Mouse (Mus musculus) liver, adult (tissue): Measurements from ENCODE around the gene Fgfbp3.

Experiments
- GATA4 ChIP-seq: IDR thresholded peaks from 2 replicates; pipeline ENCODE4 v1.6.1; 2014; ENCODE audit warnings: mild to moderate bottlenecking, low read length; ENCODE audit not compliant: insufficient replicate concordance

Fgfbp3 gene

DNA sequence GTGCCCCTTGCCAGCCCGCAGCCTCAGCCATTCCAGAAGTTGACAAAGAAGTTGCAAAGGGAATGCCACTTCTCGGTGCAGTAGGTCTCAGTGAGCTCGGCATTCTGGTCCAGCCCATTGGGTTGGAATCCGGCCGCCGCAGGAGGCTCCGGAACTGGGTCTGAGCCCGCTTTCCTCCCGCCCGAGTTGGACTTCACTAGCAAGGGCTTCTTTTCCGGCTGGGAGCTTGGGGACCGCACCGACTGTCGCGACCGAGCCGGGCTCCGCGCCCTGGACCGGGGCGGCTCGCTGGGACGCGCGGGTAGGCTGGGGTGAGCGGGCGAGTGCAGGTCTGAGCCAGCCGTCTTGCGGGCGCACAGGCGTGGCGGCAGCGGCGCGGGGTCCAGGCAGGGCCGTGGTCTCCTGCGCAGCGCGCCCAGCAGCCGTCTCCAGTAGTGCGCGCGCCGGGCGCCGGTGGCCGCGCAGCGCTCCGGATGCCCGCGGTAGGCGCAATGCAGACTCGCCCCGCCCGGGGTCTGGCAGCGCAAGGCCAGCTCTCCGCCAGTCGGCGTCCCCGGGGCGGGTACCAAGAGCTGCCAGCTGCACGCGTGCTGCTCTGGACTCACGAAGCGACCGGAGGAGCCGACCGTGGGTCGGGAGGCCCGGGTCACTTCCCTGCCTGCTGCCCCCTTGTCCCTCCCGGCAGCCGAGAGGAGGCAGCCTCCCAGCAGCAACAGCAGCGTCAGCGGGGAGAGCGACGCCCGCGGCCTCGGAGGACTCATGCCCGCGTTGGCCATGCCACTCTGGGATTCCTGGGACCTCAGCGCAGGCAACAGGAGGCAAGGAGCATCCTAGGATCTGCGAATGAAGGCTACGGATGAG, 744 bp downstream of the Fgfbp3 start:
- no peak for TF ChIP-seq GATA4

DNA sequence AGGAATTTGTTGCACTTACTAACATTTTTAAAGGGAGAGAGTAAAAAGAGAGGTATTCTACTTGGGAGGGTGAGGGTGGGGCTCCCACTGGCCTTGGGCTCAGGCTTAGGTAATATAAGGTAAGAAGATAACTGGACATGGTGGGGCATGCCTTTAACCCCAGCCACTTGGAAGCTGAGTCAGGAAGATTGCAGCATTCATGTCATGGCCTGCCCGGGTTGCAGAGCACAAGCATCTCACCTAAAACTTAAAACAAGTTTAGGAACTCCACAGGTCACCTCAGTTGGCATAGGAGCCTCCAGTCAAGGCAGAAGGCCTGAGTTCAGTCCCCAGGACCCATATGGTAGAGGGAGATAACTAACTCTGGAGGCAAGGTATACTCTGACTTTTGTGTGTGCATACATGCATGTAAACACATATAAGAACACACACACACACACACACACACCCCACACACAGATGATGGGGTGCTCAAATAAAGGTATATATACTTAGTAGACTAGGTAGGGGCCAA, 2.5 kb downstream of the Fgfbp3 start:
- TF ChIP-seq GATA4, result no peak

DNA sequence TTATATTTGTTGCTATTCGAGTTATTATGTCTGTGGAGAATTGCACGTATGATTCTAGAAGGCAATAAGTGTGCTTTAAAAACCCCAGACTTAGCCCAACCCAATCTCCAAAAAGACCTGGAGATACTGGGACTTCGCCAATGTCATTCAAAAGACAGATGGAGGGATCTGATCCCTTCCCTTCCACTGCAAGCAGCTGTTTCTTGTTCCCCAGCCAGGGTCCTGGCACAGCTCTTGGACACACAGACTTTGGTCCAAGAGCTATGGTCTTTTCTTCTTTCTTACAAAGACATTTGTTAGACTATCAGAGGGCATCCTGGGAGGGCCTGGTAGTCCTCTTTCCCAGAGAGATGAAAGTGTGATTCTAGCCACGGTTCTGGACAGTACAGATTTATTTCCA, 3.2 kb downstream of the Fgfbp3 start:
- no peak for TF ChIP-seq GATA4

DNA sequence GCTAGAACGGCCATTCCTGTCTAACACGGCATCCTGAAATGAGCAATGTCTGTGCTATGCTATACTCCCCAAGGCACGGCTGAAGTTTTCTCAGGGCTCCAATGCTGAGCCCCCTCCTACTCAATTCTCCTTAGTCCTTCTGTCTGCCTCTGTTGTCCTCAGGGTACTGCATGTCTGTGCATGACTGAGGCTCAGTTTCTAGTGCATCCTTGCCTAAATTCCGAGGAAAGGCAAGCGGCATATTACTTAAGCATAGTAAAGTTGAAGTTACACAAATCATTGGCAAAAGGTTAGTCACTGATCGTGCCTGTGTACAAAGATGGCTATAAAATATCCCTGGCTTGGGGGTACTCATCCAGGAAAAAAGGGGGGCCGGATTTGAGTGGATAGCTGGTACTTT, 6.4 kb downstream of the Fgfbp3 start:
- TF ChIP-seq GATA4, result no peak

DNA sequence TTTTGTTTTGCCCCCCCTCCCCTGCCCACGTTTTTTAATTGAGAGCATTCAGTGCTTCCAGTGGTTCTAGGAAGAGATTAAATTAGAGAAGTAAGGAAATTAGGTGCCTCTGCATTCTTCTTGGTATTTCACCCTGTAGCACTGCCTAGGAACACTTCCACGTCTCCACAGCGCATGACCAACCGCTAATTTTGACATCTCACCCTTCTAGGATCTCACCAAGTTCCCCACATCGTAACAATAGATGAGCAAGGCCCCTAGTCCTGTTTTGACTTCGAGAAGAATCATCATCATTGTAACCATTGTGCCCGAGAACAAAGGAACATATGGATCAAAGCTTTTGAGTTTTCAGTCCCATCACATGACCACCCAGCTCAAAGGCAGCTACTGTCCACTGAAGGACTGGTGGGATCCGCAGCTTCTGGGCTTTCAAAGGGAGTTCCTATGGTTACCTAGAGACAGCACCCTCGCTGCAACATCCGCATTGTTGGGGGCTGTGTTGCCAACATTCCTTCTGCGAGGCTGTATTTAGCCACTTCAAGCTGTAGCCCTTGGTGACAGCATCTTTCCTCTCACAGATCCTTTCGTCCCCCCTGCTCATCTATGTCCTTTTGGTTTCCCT, 8.9 kb downstream of the Fgfbp3 start:
- TF ChIP-seq GATA4, result no peak

DNA sequence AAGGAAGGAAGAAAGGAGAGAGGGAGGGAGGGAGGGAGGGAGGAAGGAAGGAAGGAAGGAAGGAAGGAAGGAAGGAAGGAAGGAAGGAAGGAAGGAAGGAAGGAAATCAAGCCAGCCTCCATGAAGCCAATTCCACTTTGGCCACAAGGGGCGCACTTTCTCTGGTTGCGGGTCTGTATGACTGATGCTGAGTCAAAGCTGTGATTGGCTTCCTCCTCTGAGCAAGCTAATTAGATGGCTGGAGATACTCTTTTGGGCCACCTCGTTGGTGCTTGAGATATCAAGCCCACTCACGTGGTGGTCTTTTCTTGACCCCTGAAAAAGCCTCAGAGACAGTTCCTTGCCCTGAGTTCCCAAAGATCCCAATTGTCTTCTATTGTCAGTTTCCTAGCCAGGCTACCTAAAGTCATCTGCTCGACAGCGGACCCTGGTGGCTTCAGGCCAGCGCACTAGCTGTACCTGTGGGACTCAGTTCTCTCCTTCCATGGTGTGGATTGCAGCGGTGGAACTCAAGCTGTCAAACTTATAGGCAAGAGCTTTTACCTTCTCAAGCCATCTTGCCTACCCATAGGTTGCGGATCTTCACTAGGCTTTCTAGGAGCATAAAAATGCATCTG, 9.6 kb downstream of the Fgfbp3 start:
- no peak for TF ChIP-seq GATA4

DNA sequence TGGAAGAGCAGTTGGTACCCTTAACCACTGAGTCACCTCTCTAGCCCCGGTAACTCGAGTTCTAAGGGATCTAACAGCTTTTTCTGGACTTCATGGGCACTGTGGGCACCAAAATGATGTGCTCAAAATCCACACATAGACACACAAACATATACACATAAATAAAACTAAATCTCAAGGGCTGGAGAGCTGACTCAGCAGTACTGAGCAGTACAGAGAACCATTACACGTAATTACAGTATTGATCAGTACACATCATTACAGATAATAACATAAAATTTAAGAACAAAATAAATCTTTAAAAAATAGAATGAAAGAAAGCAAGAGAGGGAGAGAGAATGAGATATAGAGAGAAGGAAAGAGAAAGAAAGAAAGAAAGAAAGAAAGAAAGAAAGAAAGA, 10.3 kb downstream of the Fgfbp3 start:
- no peak for TF ChIP-seq GATA4

DNA sequence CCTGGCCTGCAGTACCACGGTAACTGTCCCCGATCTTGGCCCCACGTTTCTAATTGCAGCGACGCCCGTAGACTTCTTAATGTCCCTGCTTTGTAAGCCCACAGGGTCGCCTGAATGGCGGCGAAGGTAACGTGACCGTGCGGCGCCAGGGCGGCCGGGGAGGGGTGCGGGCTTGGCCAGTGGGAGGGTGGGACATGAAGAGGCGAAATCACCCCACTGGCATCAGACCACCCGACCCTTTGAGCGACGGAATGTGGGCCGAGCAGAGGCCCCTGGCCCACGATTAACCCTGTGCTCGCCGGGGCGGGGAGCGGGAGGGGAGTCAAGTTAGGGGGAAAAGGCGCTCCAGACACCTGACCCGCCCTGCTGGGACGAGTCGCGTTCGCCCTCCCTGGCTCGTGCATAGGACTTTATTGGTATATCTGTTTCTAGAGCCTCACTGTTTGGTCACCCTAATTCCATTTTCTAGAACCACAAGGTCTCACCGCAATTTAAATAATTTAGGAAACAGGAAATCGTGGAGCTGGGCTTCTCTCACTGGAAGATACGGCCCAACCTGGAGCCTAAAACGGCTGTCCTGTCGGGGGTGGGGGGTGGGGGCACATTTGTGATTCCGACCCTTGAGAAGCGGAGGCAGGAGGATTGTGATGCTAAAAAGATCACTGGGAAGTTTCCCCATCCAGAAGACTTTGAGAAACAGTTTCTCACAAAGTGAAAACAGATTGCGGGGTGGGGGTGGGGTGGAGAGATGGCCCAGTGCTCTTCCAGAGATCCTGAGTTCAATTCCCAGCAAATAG, 15.0 kb downstream of the Fgfbp3 start:
- TF ChIP-seq GATA4, result no peak

DNA sequence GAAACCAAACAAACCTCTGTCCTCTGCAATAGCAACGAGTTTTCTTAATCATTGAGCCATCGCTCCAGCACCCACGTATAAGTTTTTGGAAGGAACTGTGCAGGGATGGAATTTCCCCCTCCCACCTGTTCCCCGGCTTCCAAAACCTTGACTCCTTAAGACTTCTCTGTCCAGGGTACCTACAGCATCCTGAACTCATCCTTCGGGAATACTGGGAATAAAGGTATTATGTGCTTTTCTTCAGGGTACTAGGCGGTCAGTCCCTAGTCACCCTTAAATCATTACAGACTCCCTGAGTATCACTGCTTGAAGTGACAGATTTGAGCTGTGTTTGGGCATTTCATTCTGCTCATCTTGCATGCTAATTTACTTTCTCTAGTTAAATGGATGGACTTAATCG, 16.0 kb downstream of the Fgfbp3 start:
- no peak for TF ChIP-seq GATA4

DNA sequence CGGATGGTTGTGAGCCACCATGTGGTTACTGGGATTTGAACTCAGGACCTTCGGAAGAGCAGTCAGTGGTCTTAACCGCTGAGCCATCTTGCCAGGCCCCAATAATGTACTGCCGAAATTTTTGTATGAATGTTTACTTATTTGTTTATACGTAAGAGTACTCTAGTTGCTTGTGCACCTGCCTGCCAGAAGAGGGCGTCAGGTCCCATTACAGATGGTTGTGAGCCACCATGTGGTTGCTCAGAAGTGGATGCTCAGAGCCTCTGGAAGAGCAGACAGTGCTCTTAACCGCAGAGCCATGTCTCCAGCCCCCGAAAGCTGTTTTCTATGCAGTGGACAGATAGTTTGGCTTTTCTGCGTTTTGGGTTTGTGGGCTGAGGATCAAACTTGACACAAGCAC, 21.6 kb downstream of the Fgfbp3 start:
- TF ChIP-seq GATA4, result no peak

DNA sequence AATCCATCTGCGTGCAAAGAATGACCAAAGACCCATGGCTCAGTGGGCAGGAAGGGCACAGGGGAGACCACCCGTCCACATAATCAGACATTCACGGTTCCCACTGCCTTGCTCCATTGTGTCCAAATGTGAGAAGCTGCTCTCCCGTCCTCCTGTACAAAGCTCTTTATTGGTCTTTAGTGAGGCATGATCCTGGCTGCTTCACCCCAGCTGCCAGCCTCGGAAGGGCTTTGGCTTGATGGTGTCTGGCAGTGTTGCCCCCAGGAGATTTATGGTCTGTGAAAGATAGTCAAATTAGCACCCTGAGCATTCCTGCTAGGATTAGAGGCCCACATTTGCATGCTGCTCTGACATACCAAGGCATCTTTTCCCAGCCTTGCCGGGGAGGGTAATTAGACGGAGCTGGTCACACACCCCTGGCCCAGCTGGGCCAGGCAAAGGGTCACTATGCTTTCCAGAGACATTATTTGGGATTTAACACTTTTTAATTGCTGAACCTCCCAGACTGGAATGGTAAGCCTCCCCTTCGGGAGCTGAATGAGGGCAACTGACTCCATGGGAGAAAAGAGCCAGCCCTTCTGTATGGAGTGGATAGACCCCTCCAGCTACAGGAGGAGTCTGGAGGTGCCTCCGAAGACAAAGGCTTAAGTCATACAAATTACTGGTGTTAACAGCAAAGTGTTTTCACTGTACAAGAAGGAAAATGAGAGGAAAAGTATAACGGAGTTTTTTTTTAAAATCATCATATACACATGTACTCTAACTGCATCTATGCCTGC, 22.4 kb downstream of the Fgfbp3 start:
- TF ChIP-seq GATA4, result no peak

DNA sequence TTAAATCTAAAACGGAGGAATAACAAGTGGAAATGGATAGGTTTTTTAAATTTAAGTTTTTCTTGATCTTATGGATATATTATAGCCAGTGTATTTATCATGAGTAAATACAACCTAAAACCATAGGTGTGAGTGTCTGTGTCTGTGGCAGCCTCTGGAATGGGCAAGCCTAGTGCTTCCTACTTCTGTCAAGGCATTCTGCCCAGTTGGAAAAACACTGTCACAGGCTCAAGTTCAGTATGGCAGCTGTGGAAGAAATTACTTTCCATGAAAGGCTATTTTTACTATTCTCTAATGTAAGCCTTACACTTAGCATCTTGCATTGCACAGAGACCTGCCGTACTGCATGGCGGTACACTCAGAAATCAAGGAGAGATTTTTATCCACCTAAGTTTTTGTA, 27.7 kb downstream of the Fgfbp3 start:
- no peak for TF ChIP-seq GATA4

DNA sequence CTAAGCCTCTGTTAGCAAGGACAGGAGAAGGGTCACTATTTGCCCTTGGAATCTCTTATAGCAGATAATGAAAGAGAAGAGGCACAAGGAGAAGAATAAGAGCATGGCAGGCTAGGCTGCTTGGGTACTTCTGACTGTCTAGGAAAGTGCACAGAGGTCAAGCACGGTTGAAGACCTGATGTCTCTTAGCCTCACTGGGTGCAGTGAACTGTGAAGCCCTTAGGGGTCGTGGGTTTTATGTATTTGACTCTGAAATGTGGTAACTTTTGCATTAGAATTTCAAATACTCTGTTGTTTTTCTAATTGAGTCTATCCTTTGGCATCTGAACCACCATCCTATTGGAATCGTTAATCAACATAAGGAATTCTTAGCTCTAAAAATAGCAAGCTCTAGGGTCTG, 31.7 kb downstream of the Fgfbp3 start:
- TF ChIP-seq GATA4, result no peak

DNA sequence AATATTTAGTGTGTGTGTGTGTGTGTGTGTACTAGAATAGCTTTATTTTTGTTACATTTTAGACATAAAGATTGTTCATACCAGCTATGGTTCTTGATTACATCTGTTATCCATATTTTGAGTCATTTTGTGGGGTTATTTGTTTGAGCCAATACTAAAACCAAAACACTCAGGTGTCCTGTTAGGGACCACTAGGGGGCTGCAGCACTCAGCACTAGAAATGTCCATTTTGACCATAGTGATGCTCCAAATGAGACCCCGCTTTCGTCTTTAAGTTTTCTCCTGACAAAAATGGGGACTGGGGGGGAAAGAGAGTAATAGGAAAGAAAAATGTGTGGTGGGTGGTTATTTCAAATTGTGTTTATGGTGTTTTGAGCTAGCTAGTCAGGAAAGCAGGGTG, 33.1 kb downstream of the Fgfbp3 start:
- TF ChIP-seq GATA4, result no peak
